Mouse (Mus musculus): ENCODE results near the gene Coa4. TPM values are rescaled to one million over a fixed set of nuclear protein-coding genes. Genes with fewer than 3 reads are reported as not detected.

Coa4 gene
- polyA plus RNA-seq, 2 experiments, result 15.5 to 22.3 TPM

GRCm38 (mm10) chr7:100501027-100501843 is 35.6 kb upstream of the Coa4 start:
- Histone ChIP-seq H3K4me3 (replicated peaks; ENCODE audit: low read length) (no peak overlapping the region), H3K9me3 (ENCODE audit: control insufficient read depth, low read length) (no peaks in the 10 kb centered on the region), H3K27ac (replicated peaks; ENCODE audit: low read depth, low read length) (no peak overlapping the region), H3K36me3 (ENCODE audit: control insufficient read depth, insufficient read depth, low read length) (peaks cover 17% of the 10 kb centered on the region), H3K4me2 (replicated peaks; ENCODE audit: low read depth, low read length, severe bottlenecking) (no peak overlapping the region), H3K4me1 (ENCODE audit: control insufficient read depth, insufficient read depth, low read length) (peaks cover 2% of the 10 kb centered on the region), H3K9ac (ENCODE audit: low read depth, low read length, severe bottlenecking) (no peak overlapping the region), H3K27me3 (ENCODE audit: control insufficient read depth, insufficient read depth, low read length) (no peaks in the 10 kb centered on the region)
- ATAC-seq (ENCODE audit: low FRiP score, low read depth) (no peak), DNase-seq (ENCODE audit: low spot score) (no peak)
- WGBS, result 55% methylated on average over 6 of the region's 6 CpGs
- no peak for TF ChIP-seq POLR2A (IDR thresholded peaks at IDR 0.05; ENCODE audit: borderline replicate concordance, extremely low read depth, insufficient read depth, insufficient read length)

GRCm38 (mm10) chr7:100501844-100502373 is 35.0 kb upstream of the Coa4 start:
- H3K36me3 ChIP-seq (ENCODE audit: control insufficient read depth, insufficient read depth, low read length), result peaks cover 15% of the 10 kb centered on the region
- no peak overlapping the region for H3K4me2 ChIP-seq (replicated peaks; ENCODE audit: low read depth, low read length, severe bottlenecking)
- DNase-seq (ENCODE audit: low spot score) (no peak), ATAC-seq (ENCODE audit: low FRiP score, low read depth) (no peak)
- H3K4me3 ChIP-seq (replicated peaks; ENCODE audit: low read length), result no peak overlapping the region
- no peaks in the 10 kb centered on the region for H3K9me3 ChIP-seq (ENCODE audit: control insufficient read depth, low read length)
- no peaks in the 10 kb centered on the region for H3K27me3 ChIP-seq (ENCODE audit: control insufficient read depth, insufficient read depth, low read length)
- TF ChIP-seq POLR2A (IDR thresholded peaks at IDR 0.05; ENCODE audit: borderline replicate concordance, extremely low read depth, insufficient read depth, insufficient read length), result no peak
- H3K27ac ChIP-seq (replicated peaks; ENCODE audit: low read depth, low read length), result no peak overlapping the region
- WGBS, result 72% methylated on average over 2 of the region's 2 CpGs
- no peaks in the 10 kb centered on the region for H3K4me1 ChIP-seq (ENCODE audit: control insufficient read depth, insufficient read depth, low read length)
- no peak overlapping the region for H3K9ac ChIP-seq (ENCODE audit: low read depth, low read length, severe bottlenecking)

GRCm38 (mm10) chr7:100502374-100502922 is 34.4 kb upstream of the Coa4 start:
- WGBS, result 77% methylated on average over 7 of the region's 7 CpGs
- H3K4me2 ChIP-seq (replicated peaks; ENCODE audit: low read depth, low read length, severe bottlenecking), result no peak overlapping the region
- H3K27ac ChIP-seq (replicated peaks; ENCODE audit: low read depth, low read length), result no peak overlapping the region
- no peak for TF ChIP-seq POLR2A (IDR thresholded peaks at IDR 0.05; ENCODE audit: borderline replicate concordance, extremely low read depth, insufficient read depth, insufficient read length)
- no peaks in the 10 kb centered on the region for H3K9me3 ChIP-seq (ENCODE audit: control insufficient read depth, low read length)
- no peaks in the 10 kb centered on the region for H3K27me3 ChIP-seq (ENCODE audit: control insufficient read depth, insufficient read depth, low read length)
- ATAC-seq (ENCODE audit: low FRiP score, low read depth) (no peak), DNase-seq (ENCODE audit: low spot score) (no peak)
- H3K4me1 ChIP-seq (ENCODE audit: control insufficient read depth, insufficient read depth, low read length), result no peaks in the 10 kb centered on the region
- peaks cover 11% of the 10 kb centered on the region for H3K36me3 ChIP-seq (ENCODE audit: control insufficient read depth, insufficient read depth, low read length)
- H3K9ac ChIP-seq (ENCODE audit: low read depth, low read length, severe bottlenecking), result no peak overlapping the region
- no peak overlapping the region for H3K4me3 ChIP-seq (replicated peaks; ENCODE audit: low read length)

GRCm38 (mm10) chr7:100503076-100503475 is 33.8 kb upstream of the Coa4 start:
- H3K36me3 ChIP-seq (ENCODE audit: control insufficient read depth, insufficient read depth, low read length), result peaks cover 9% of the 10 kb centered on the region
- ATAC-seq (ENCODE audit: low FRiP score, low read depth) (no peak), DNase-seq (ENCODE audit: low spot score) (no peak)
- H3K4me3 ChIP-seq (replicated peaks; ENCODE audit: low read length), result no peak overlapping the region
- no peak for TF ChIP-seq POLR2A (IDR thresholded peaks at IDR 0.05; ENCODE audit: borderline replicate concordance, extremely low read depth, insufficient read depth, insufficient read length)
- H3K9me3 ChIP-seq (ENCODE audit: control insufficient read depth, low read length), result no peaks in the 10 kb centered on the region
- H3K27me3 ChIP-seq (ENCODE audit: control insufficient read depth, insufficient read depth, low read length), result no peaks in the 10 kb centered on the region
- H3K4me2 ChIP-seq (replicated peaks; ENCODE audit: low read depth, low read length, severe bottlenecking), result no peak overlapping the region
- no peaks in the 10 kb centered on the region for H3K4me1 ChIP-seq (ENCODE audit: control insufficient read depth, insufficient read depth, low read length)
- WGBS, result 86% methylated on average over 5 of the region's 5 CpGs
- no peak overlapping the region for H3K9ac ChIP-seq (ENCODE audit: low read depth, low read length, severe bottlenecking)
- H3K27ac ChIP-seq (replicated peaks; ENCODE audit: low read depth, low read length), result no peak overlapping the region

DNA sequence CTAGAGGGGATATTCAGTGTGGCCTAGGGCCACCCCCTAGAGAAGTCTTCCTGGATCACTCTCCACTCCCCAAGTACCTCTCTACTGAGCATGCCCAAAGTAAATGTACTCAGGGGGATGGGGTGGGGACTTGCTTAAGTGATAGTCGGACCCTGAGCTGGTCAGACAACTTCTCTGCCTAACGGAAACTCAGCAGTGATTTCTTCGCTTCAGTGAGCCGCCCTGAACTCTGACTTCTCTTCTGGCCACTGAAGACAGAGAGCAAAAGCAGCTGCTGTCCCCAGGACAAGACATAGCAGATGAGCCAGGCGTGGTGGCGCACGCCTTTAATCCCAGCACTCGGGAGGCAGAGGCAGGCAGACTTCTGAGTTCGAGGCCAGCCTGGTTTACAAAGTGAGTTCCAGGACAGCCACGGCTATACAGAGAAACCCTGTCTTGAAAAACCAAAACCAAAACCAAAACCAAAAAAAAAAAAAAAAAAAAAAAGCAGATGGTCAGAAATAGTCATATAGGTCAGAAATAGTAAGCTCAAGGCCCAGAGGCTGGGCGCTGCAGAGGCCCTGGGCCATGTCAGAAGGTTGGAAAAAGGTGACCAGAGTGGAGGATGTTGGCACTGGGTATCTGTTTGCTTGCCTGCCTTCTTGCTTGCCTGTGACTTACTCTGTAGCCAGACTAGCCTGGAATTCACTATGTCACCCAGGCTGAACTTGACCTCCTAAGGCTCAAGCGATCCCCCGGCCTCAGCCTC is 32.0 kb upstream of the Coa4 start:
- no peak for DNase-seq (ENCODE audit: low spot score)
- WGBS, result 78% methylated on average over 13 of the region's 13 CpGs
- H3K4me1 ChIP-seq (ENCODE audit: control insufficient read depth, insufficient read depth, low read length), result no peaks in the 10 kb centered on the region
- H3K27ac ChIP-seq (replicated peaks; ENCODE audit: low read depth, low read length), result no peak overlapping the region
- H3K9ac ChIP-seq (ENCODE audit: low read depth, low read length, severe bottlenecking), result no peak overlapping the region
- no peak for ATAC-seq (ENCODE audit: low FRiP score, low read depth)
- H3K9me3 ChIP-seq (ENCODE audit: control insufficient read depth, low read length), result no peaks in the 10 kb centered on the region
- no peaks in the 10 kb centered on the region for H3K36me3 ChIP-seq (ENCODE audit: control insufficient read depth, insufficient read depth, low read length)
- H3K27me3 ChIP-seq (ENCODE audit: control insufficient read depth, insufficient read depth, low read length), result no peaks in the 10 kb centered on the region
- no peak overlapping the region for H3K4me2 ChIP-seq (replicated peaks; ENCODE audit: low read depth, low read length, severe bottlenecking)
- no peak overlapping the region for H3K4me3 ChIP-seq (replicated peaks; ENCODE audit: low read length)
- TF ChIP-seq POLR2A (IDR thresholded peaks at IDR 0.05; ENCODE audit: borderline replicate concordance, extremely low read depth, insufficient read depth, insufficient read length), result no peak

Measured in limb, embryonic 14.5 days (tissue).